Mouse (Mus musculus) c-Kit-positive CD71-positive TER-119-positive erythroid progenitor cells, embryonic 14.5 days (primary cell): ENCODE results near the gene Stt3b.
A peak's percentile ranks its signal among the peaks of the same experiment; 100 is the strongest.

Experiments
- DNase-seq: peaks from one replicate; pipeline ENCODE4 v3.0.0-alpha.2; 2013; ENCODE audit warnings: low spot score

Stt3b gene

DNA sequence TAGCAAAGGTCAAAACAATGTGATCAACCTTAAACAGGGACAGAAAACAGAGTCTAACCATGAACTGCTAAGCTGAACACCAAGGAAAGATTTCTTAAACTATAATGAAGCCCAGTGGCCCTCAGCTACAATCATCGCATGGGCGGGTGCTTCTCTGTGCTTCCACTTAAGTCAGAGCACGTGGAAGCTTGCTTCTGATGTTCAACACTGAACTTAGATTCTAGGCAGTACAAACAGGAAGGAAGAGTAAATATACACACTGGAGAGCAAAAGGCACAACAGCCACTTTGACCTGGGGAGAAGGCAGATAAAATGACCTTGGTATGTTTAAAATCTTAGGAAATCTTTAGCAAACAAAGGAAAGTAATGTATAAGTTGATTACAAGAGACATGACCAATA lies 38.7 kb downstream of the Stt3b start:
- DNase-seq = no peak

DNA sequence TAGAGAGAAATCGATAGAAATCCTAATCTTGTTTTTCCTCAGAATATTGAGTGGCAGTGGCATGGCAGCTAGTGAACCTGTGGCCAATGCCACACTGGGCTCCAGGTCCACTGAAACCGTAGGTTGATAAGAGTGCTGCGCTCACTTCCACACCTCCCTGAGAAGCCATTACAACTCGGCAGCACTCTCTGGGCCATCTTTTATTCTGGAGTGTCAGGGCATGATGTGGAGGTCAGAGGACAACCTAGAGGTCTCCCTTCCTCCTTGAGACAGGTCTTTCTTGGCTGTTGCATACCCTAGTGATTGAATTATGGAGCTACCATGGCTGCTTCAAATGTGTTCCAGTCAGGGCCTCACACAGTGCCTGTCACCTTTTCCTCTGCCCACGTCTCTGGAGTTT lies 48.3 kb downstream of the Stt3b start:
- DNase-seq = no peak

DNA sequence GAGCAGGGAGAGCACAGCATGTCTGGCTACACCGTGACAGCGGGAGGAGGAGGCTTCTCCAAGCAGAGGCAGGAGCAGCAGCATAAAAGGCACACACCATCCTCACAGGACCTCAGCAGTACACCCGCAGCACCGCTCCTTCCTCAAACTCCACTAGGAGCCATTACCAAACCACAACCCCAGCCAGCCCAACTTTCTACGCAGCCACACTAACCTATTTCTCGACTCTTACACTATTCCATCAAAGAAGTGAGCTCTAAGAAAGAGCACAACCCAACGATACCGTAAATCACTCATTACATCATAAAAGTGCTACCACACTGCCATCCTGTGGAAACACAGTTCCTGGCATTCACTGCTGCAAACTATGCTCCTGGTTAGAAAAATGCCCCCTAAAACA lies 48.8 kb downstream of the Stt3b start:
- no peak for DNase-seq

DNA sequence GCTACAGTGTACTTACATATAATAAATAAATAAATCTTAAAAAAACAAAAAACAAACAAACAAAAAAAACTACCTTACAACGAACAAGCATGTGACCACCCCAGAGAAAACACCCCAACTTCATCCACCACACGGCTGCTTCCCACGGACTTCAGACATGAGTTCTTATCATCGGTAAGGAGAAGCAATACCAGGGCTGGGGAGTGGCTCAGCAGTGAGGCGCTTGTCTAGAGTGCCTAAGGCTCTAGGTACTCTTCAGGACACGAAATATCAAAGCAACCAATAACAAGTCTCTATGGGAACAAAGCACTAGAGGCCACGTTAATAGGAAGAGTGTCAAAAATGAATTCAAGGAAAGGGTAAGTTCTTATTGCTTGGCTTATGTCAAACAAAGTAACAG lies 49.8 kb downstream of the Stt3b start:
- peak; percentile 25 for DNase-seq

DNA sequence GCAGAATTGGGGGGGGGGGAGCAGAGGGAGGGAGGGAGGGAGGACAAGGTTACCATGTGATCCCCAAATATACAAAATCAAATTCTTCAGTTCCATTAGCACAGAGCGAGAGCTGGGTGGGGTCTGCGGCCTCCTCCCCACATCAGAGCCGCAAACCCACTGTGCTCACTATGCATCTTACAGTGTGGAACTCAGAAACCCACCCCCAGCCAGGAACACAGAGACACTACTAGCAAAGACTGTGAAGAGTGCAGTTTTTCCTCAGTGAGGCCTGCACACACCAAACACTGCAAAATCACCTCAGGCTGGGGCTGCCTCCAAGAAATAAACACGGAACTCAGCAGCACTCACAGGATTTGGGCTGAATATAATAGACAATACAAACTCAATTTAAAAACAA lies 50.4 kb downstream of the Stt3b start:
- DNase-seq = no peak

DNA sequence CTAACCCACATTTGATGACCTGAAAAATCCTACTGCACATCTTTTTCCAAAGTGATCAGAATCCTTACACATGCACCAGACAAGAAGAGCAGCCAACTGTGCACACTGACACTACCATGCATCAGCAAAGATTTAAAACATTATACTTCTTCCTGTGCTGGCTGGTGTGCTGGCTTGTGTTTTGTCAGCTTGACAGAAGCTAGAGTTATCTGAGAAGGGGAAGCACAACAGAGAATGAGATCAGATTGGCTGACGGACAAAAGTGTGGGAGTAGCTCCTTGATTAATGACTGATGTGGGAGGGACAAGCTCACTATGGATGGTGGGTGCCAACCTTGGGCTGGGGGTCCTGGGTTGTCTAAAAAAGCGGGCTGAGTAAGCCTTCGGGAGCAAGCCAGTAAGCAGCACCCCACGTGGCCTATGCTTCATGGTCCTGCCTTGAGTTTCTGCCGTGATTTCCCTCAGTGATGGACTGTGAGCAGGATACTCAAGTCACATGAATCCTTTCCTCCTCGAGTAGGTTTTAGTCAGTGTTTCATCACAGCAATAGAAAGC lies 52.4 kb downstream of the Stt3b start:
- DNase-seq = no peak

DNA sequence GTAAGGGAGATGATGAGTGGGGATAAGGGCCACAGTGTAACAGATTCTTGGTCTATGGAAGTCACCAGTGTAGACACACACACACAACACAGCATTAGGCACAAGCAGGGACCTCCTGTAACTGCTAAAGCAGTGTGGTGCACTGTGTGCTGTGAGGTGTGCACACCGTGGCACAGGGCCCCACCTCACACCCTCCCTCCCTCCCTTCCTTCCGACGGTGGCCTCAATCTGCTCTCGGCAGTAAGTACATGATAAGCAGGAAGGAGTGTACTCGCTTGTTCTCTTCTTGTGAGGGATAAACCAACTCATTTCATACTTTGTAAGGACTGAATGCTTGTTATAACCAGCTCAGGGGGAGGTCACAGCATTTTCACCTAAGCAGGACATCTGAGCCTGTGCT lies 61.1 kb downstream of the Stt3b start:
- DNase-seq = peak; percentile 40

DNA sequence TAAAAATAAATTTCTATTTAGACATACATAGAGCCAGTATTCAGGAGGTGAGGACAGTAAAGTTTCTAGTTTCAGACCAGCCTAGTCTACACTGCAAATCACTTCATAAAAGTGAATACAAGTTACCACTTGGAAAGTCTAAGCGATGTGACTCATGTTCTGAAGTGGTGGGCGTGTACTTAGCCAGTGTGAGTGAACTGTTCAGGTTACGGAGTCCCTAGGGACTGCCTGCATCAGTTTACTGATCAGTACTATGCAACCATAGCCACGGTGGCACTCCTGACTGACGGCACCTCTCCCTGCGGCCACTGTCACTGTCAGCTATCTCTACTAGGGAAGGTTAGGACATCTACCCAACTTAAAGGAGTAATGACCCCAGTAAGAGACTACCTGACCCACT lies 65.1 kb downstream of the Stt3b start:
- no peak for DNase-seq

DNA sequence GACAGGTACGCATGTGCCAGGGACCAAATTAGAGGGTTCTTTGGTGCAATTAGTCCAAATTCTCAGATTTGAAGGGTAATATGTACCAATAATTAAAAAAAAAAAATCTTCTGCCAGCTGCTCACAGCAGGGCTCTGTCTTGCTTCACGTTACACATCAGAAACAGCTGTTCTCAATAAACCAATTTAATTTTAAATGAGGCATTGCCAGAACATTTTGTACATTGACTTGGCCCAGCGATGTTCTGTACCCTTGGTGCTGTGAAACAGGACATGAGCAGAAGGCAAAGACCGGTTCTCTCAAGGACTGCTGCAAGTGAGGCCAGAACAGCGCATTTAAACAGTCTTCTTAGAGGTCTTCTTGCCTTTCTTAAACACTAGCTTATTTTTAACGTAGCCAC lies 66.6 kb downstream of the Stt3b start:
- DNase-seq = no peak

DNA sequence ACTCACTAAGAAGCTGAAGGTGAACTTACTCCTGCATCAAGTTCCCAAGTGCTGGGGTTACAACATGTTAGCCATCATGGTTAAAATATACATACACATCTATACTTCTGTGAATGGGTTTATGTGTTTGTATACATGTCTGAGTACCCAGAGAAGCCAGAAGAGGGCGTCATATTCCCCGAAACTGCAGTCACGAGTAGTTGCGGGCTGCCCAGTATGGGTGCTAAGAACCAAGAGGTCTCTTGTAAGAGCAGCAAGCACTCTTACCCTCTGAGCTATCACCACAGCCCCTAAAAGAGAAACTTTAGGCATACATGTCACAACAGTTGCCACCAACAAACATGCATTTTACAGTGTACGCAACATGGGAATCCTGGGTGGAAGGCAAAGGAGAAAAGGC lies 70.4 kb downstream of the Stt3b start:
- no peak for DNase-seq

DNA sequence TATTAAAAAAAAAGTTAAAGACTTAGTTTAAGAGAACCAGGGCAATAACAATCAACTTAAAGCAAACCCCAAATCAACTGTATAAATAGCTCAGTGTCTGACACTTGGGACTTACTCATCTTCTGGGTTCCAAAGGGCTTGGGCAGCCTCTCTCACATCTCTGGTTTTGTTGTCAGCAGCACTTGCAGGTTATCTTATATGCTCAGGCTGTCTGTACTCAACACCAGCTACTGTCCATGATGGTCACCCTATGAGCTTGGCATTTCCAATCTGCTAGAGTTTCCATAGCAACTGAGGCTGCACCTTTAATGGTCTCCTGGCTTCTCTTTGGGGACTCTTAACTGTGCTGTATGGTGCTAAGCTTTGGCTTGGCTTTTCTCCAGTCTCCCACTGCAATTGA lies 72.3 kb downstream of the Stt3b start:
- peak; percentile 45 for DNase-seq

DNA sequence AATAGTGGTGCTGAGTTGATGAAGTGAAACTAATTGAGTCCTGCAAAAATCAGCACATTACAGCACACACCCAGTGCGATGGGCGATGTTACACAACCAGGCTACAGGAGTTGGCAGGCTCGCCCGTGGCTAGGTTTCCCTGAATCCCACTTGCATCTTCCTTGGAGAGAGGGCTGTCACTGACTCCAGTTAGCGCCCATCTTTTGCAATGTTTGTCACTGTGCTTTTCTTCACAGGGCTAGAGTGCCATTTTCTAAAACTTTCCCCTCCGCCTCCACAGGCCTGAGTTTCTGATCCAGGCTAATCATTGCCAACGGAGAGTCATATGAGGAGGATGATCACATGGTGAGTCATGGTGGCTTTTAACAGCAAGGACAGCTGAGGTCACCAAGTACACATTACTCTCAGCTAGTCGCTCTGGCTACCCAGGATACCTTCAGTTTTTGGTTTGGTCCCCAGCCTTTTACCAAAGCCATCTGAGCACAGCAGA lies 73.8 kb downstream of the Stt3b start:
- DNase-seq = no peak

DNA sequence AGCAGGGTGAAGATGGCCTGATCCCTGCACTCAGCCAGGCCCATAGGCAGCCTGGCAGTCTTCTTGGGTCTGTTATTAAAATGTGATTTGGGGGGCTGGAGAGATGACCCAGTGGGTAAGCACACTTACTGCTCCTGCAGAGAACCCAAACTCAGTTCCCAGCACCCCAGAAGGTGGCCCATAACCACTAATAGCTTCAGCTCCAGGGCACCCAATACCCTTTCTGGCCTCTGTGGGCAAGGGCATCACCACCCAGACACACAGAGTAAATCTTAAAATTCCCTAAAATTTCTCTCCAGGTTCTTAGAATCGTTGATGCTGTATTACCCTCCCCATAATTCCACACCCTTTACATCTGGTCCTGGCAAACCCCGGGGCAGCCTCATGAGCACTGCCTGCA lies 75.7 kb downstream of the Stt3b start:
- DNase-seq = no peak

DNA sequence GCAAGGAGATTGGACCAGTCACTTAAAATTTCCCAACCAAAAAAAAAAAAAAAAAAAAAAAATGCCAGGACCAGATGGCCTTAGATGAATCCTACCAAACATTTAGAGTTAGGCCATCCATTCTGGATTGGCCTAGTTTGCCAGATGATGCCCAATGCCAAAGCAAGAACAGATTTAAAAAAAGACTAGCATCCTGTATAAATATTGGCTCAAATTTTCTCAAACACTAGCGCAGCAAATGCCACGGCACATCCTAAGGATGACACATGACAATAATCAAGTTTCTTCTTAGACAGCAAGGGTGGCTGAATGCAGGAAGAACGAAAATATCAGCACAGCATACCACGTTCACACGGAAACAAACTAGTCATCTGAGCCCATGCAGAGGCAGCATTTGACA lies 76.5 kb downstream of the Stt3b start:
- DNase-seq = no peak

DNA sequence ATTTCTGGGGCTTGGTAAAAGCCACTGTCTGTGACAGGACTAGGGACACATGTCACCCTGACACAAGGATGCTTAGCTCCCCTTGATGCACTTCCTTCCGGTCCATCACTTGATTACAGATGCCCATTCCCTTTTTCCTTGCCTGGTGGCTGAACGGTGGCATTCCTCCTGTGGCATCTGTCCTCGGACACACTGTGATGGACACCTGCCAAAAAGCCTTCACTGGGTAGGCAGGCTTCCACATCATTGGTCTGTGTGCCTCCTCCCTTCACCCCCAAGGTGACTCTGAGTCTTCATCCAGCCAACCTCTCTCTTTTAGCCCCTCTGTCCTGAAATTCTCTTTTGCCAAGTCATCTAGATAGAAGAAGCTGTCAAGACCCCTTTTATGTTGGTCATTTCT lies 78.7 kb downstream of the Stt3b start:
- no peak for DNase-seq

DNA sequence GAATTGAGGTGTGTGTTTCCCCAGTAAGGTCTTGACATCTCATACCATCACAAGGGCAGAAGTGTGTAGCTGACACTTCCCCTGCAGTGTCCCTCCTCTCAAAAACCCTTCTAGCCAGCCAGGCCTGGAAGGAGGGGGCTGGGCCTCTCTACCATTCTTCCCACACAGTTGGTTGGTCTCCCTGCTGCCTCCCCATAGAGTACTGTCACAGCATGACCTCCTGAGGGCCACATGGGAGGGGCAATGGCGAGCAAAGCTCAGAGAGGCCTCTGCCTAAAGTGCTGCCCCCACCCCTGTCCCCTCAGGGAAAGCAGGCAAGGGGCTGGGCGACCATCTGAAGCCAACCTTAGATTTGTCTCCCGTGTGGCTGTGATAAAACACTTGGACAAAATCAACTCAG lies 80.1 kb downstream of the Stt3b start:
- no peak for DNase-seq

DNA sequence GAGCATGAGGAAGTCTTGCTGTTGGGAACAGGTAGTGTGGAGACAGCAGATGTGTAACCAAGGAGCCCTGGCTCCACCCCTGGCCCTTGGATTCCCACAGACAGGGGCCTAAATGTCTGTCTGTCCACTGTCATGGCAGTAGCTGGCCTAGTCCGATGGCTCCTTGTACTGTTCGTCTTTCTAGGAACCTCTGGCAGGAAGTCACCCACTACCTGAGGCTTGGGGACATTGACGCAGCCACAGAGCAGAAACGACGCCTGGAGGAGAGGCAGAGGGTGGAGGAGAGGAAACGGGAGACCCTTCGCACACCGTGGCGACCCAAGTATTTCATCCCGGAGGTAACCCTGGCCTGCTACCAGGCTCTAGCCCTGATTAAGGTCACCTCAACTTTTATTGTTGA lies 80.5 kb downstream of the Stt3b start:
- DNase-seq = no peak

DNA sequence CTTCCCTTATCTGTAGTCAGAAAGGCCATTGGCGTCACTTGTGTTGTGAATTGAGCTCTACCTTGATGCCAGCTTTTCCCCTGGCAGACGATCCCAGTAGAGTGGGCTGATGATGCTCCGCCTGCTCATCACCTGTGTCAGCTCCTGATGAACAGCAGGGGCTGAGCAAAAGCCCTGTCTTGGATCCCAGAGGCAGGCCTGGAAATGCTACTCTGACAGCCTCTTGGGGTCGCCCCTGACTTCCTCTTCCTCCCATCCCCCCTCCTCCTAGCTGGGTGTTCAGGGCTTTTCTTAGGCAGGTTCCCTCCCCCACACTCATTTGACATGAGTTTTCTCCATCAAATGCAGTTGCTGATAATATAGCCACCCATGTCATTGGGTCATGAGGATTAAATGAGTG lies 81.1 kb downstream of the Stt3b start:
- DNase-seq = no peak

DNA sequence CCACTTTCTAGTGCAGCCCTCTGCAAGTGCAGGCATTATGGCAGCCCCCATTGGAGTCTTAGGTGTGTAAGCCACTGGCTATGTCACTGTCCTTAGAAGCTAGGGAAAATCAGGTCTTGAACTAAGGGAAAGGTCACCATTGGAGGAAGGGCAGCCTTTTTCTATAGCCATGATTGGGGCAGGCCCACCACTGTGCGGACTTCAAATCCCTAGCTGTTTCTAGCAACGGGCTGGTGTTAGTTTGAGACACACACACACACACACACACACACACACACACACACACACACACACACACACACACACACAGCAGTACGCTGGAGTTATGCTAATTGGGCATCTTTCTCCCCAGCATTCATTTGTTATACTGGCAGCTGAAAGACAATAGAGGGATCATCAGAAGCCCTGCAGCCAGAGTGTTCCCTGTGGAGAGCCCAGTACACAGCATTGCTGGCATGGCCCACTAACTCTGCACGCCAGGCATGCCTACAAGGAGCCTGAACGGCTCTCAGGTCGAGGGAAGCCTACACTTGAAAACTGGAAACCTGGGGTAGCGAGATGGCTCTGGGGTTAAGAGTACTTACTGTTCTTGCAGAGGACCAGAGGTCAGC lies 85.4 kb downstream of the Stt3b start:
- DNase-seq = no peak

DNA sequence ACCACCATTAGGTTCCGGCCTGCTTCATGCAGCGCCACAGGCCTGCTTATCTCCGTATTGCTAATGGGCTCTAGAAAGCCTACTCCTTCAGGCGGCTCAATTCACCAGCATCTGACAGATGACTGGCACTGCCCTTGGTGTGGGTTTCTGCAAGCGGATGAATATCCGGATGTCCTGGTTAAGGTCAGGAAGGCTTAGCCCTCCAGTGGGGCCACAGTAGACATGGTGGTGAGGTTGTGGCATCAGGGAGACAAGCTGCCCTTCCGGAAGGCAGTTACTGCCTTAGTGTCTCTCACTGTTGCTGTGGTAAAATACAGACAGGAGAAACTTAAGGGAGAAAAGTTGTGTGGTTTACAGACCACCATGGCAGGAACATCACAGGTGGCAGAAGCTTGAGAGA lies 89.0 kb downstream of the Stt3b start:
- no peak for DNase-seq

DNA sequence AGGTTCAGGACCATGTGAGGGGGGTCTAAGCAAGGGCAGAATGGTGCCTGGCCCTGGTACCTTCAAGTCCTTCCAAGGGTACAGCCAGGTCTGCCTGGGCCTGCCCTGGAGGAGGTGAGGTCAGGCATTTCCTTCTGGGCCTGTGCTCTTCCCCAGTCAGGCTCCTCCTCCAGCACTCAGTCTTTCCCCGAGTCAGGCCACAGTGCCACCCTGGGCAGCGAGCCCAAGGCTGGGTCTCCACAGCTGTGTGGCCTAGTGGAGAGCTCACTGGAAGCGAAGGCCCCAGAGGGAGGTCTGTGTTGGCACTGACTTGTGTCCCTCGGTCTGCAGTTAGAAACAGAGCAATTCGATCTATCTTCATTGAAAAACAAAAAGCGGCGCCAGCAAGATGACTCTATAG lies 89.8 kb downstream of the Stt3b start:
- no peak for DNase-seq

DNA sequence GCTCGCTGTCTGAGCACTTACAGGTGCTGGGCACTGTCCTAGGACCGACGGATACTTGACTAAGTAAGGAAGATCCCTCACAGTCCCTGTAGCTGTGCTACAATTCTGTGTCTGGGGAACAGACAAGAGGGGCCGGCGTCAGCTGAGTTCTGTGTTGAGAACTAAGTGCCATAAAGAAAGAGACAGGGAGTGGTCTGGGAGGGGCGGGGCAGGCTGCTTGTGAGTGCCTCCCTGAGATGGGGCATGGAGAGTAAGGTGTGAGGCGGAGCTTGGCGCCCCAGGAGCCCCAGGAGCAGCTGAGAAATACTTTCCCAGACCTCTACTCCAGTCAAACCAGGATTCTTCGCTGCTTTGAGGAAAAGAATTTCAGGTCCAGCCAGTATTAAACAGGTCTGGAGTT lies 92.2 kb downstream of the Stt3b start:
- DNase-seq = no peak

DNA sequence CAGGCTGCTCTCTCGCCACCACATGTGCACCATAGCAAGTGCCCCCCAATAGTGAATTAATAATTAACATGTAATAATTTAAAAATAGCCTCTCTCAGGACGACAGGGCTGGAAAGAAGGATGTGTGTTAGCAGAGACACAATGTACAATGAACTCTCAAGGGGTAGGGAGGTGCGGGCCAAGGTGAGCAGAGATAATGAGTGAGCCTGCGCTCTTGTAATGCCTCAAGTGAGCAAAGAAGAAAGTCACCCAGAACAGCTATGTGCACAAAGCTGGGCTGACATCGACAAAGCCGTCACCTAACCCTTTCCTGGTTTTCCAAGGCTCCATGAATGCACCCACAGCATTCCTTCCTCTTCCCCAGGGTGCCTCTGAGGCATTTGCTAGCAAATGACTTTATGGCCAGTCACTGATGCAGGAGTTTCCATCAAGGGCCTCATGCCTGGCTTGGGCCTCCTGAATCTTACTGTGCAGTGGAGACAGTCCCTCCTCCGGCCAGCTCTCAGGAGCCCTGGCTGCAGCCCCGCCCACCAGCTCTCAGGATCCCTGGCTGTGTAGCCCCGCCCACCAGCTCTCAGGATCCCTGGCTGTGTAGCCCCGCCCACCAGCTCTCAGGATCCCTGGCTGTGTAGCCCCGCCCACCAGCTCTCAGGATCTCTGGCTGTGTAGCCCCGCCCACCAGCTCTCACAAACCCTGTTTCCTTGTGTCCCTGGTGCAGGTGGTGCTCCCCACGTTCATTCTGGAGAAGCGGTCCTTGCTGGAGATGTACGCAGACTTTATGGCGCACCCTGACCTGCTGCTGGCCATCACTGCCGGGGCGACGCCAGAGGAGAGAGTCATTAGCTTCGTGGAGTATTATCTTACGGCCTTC lies 94.2 kb downstream of the Stt3b start:
- DNase-seq = peak; percentile 63
